ENCODE assay signal across 26 mouse cellular contexts in genomic region chr1:154104779-154105178, GRCm38 (mm10).
A peak's percentile ranks its signal among the peaks of the same experiment; 100 is the strongest.
DNase-seq lines count a peak whose midpoint lies in the region; ATAC-seq and TF ChIP-seq lines count a peak whose summit lies in the region.
"Had no signal": no experiment of that assay in that cellular context is flagged by ENCODE, and none has a peak within 500 bp of the region (broad histone marks: within the 10 kb centered on the region; RNA-seq: fewer than 3 reads in every experiment).

No protein-coding gene starts in this region.

- peak overlapping the region; percentile 91 for H3K27ac ChIP-seq in layer of hippocampus, adult 2 months
- H3K27ac ChIP-seq in midbrain, embryonic 11.5 days (ENCODE audit: low read depth, low read length) = no peak overlapping the region
- no peak overlapping the region for H3K27ac ChIP-seq in midbrain, embryonic 16.5 days (ENCODE audit: low read length)
- H3K27ac ChIP-seq: embryonic facial prominence, embryonic 12.5 days; embryonic facial prominence, embryonic 15.5 days; heart, embryonic 15.5 days; hindbrain, embryonic 14.5 days had no signal

- no peak for ATAC-seq in midbrain, embryonic 11.5 days (ENCODE audit: low FRiP score)
- ATAC-seq in midbrain, embryonic 16.5 days = no peak
- peak; percentile 37; the same call in 1 of the 2 replicates for ATAC-seq in granulocyte monocyte progenitor cell, adult 5-6 weeks (replicated peaks; ENCODE audit: poor library complexity, severe bottlenecking)
- ATAC-seq: activated CD4-positive, CD25-positive, alpha-beta regulatory T cell, adult 4 months; CD4-positive, CD25-positive, alpha-beta regulatory T cell, adult 4 months; forebrain, embryonic 14.5 days; forebrain, postnatal 0 days; hindbrain, postnatal 0 days; inflammation-experienced regulatory T-cells, adult 6 months had no signal

- H3K36me3 ChIP-seq in midbrain, embryonic 11.5 days (ENCODE audit: control insufficient read depth, insufficient read depth, low read length) = no peaks in the 10 kb centered on the region
- H3K36me3 ChIP-seq in midbrain, embryonic 16.5 days (ENCODE audit: control insufficient read depth, insufficient read depth, low read length) = no peaks in the 10 kb centered on the region
- H3K36me3 ChIP-seq: embryonic facial prominence, embryonic 12.5 days; embryonic facial prominence, embryonic 15.5 days; heart, embryonic 12.5 days; heart, embryonic 15.5 days had no signal

- 81% methylated on average over 1 of the region's 1 CpGs for WGBS in midbrain, embryonic 11.5 days
- WGBS in midbrain, embryonic 16.5 days = 76% methylated on average over 1 of the region's 1 CpGs

- no peak overlapping the region for H3K9ac ChIP-seq in midbrain, embryonic 11.5 days (ENCODE audit: low read length)
- H3K9ac ChIP-seq in midbrain, embryonic 16.5 days (ENCODE audit: low read depth, low read length) = no peak overlapping the region
- H3K9ac ChIP-seq: embryonic facial prominence, embryonic 12.5 days; embryonic facial prominence, embryonic 15.5 days; forebrain, postnatal 0 days; heart, embryonic 12.5 days; heart, embryonic 15.5 days; hindbrain, embryonic 14.5 days had no signal

- H3K4me2 ChIP-seq in midbrain, embryonic 11.5 days = no peak overlapping the region
- H3K4me2 ChIP-seq in midbrain, embryonic 16.5 days (ENCODE audit: low read length) = no peak overlapping the region
- H3K4me2 ChIP-seq: embryonic facial prominence, embryonic 12.5 days; embryonic facial prominence, embryonic 15.5 days; heart, embryonic 12.5 days; heart, embryonic 15.5 days; hindbrain, embryonic 14.5 days had no signal

- H3K27me3 ChIP-seq in midbrain, embryonic 11.5 days (ENCODE audit: control insufficient read depth, insufficient read depth, low read length) = no peaks in the 10 kb centered on the region
- H3K27me3 ChIP-seq in midbrain, embryonic 16.5 days (ENCODE audit: control insufficient read depth, insufficient read depth, low read depth, low read length) = no peaks in the 10 kb centered on the region
- H3K27me3 ChIP-seq: embryonic facial prominence, embryonic 12.5 days; embryonic facial prominence, embryonic 15.5 days; heart, embryonic 12.5 days; heart, embryonic 15.5 days had no signal

- peaks cover 9% of the 10 kb centered on the region for H3K4me1 ChIP-seq in midbrain, embryonic 11.5 days (ENCODE audit: control insufficient read depth, insufficient read depth, low read length)
- peaks cover 16% of the 10 kb centered on the region for H3K4me1 ChIP-seq in midbrain, embryonic 16.5 days (ENCODE audit: control insufficient read depth, insufficient read depth, low read length)

- no peak for TF ChIP-seq CTCF in layer of hippocampus, adult 2 months (conservative IDR thresholded peaks at IDR 0.05)

- H3K9me3 ChIP-seq in midbrain, embryonic 11.5 days (ENCODE audit: control insufficient read depth, low read length) = no peaks in the 10 kb centered on the region
- no peaks in the 10 kb centered on the region for H3K9me3 ChIP-seq in midbrain, embryonic 16.5 days (replicated peaks; ENCODE audit: control insufficient read depth, low read length, poor library complexity, severe bottlenecking)
- H3K9me3 ChIP-seq: embryonic facial prominence, embryonic 12.5 days; embryonic facial prominence, embryonic 15.5 days; heart, embryonic 12.5 days; heart, embryonic 15.5 days had no signal

- DNase-seq in layer of hippocampus, adult 2 months (ENCODE audit: low spot score in 2 of 2) = no peak
- DNase-seq in layer of hippocampus, adult 18-20 months (ENCODE audit: low spot score in 2 of 2) = no peak
- peak; percentile 73 for DNase-seq in midbrain, embryonic 11.5 days (ENCODE audit: low spot score, missing footprints)
- DNase-seq in spleen, postnatal 36 days (ENCODE audit: low spot score in 2 of 2) = no peak
- DNase-seq: adrenal gland, adult 8-10 months; adrenal gland, postnatal 25 days; cerebellum, adult 18-20 months; cerebellum, adult 9-10 months; cerebellum, postnatal 25 days; forebrain, postnatal 0 days; gastrocnemius, postnatal 36 days; heart, adult 18-20 months; heart, postnatal 14 days; heart, postnatal 4 days had no signal

- no peak overlapping the region for H3K4me3 ChIP-seq in layer of hippocampus, adult 2 months
- no peak overlapping the region for H3K4me3 ChIP-seq in midbrain, embryonic 11.5 days (ENCODE audit: low read depth, low read length)
- no peak overlapping the region for H3K4me3 ChIP-seq in midbrain, embryonic 16.5 days (ENCODE audit: low read depth, low read length)
- H3K4me3 ChIP-seq: embryonic facial prominence, embryonic 12.5 days; embryonic facial prominence, embryonic 15.5 days; heart, embryonic 12.5 days; heart, embryonic 15.5 days had no signal
